Mouse (Mus musculus): ENCODE measurements around the gene Hip1.

- no peak for TF ChIP-seq CTCF (IDR thresholded peaks at IDR 0.05; ENCODE audit: extremely low read depth, insufficient read length, insufficient replicate concordance, low read depth, low read length)
- TF ChIP-seq POLR2A (IDR thresholded peaks at IDR 0.05; ENCODE audit: low read depth, low read length) = no peak
Observed at GRCm38 (mm10) chr5:135567556-135568265, 22.8 kb upstream of the Hip1 start.
